Mouse (Mus musculus): ENCODE measurements around the gene Ccdc125. TPM values are rescaled to one million over a fixed set of nuclear protein-coding genes. Genes with fewer than 3 reads are reported as not detected.

Gene Ccdc125
- total and polyA plus RNA-seq, 2 experiments: 2.2 to 4.0 TPM

- TF ChIP-seq CTCF (IDR thresholded peaks at IDR 0.05; ENCODE audit: low read depth, low read length) (no peak), POLR2A (IDR thresholded peaks at IDR 0.05; ENCODE audit: extremely low read depth, insufficient read depth, low read length) (no peak)
- DNase-seq (ENCODE audit: extremely low read depth, low read depth, low spot score): no peak
- WGBS: 97% methylated on average over 2 of the region's 2 CpGs
These were observed 63.2 kb downstream of the Ccdc125 start for GRCm38 (mm10) chr13:100732756-100733155.

GRCm38 (mm10) chr13:100742831-100743230, 73.3 kb downstream of the Ccdc125 start:
- Histone ChIP-seq H3K9ac (ENCODE audit: low read depth, low read length) (no peak overlapping the region), H3K4me3 (ENCODE audit: insufficient read depth, low read depth, low read length) (no peak overlapping the region), H3K4me1 (ENCODE audit: control insufficient read depth, insufficient read depth, low read length) (peaks cover 9% of the 10 kb centered on the region), H3K27me3 (ENCODE audit: control insufficient read depth, insufficient read depth, low read length) (no peaks in the 10 kb centered on the region), H3K79me2 (ENCODE audit: control insufficient read depth, insufficient read depth, low read length) (peaks cover 11% of the 10 kb centered on the region; the same call in 1 of the 2 replicates), H3K27ac (replicated peaks; ENCODE audit: insufficient read depth, low read depth, low read length) (no peak overlapping the region), H3K36me3 (ENCODE audit: control insufficient read depth, insufficient read depth, low read length) (peaks cover 2% of the 10 kb centered on the region; the same call in 1 of the 2 replicates)
- 86% methylated on average over 5 of the region's 5 CpGs for WGBS
- TF ChIP-seq CTCF (IDR thresholded peaks at IDR 0.05; ENCODE audit: low read depth, low read length) (no peak), POLR2A (IDR thresholded peaks at IDR 0.05; ENCODE audit: extremely low read depth, insufficient read depth, low read length) (no peak)
- no peak for DNase-seq (ENCODE audit: extremely low read depth, low read depth, low spot score)

More at GRCm38 (mm10) chr13:100732756-100733155, 63.2 kb downstream of the Ccdc125 start:
- peaks cover 9% of the 10 kb centered on the region for H3K36me3 ChIP-seq (ENCODE audit: control insufficient read depth, insufficient read depth, low read length)
- H3K27me3 ChIP-seq (ENCODE audit: control insufficient read depth, insufficient read depth, low read length): no peaks in the 10 kb centered on the region
- no peak overlapping the region for H3K9ac ChIP-seq (ENCODE audit: low read depth, low read length)
- peaks cover 17% of the 10 kb centered on the region; the same call in 1 of the 2 replicates for H3K79me2 ChIP-seq (ENCODE audit: control insufficient read depth, insufficient read depth, low read length)
- H3K4me1 ChIP-seq (ENCODE audit: control insufficient read depth, insufficient read depth, low read length): peaks cover 3% of the 10 kb centered on the region
- H3K4me3 ChIP-seq (ENCODE audit: insufficient read depth, low read depth, low read length): no peak overlapping the region
- H3K27ac ChIP-seq (replicated peaks; ENCODE audit: insufficient read depth, low read depth, low read length): no peak overlapping the region

GRCm38 (mm10) chr13:100743346-100744035, 74.0 kb downstream of the Ccdc125 start:
- peak; percentile 64 for DNase-seq (ENCODE audit: extremely low read depth, low read depth, low spot score)
- Histone ChIP-seq H3K9ac (ENCODE audit: low read depth, low read length) (no peak overlapping the region), H3K79me2 (ENCODE audit: control insufficient read depth, insufficient read depth, low read length) (peaks cover 11% of the 10 kb centered on the region; the same call in 1 of the 2 replicates), H3K27ac (replicated peaks; ENCODE audit: insufficient read depth, low read depth, low read length) (peak overlapping the region; percentile 42), H3K4me3 (ENCODE audit: insufficient read depth, low read depth, low read length) (peak overlapping the region; percentile 82), H3K4me1 (ENCODE audit: control insufficient read depth, insufficient read depth, low read length) (peaks cover 9% of the 10 kb centered on the region), H3K27me3 (ENCODE audit: control insufficient read depth, insufficient read depth, low read length) (no peaks in the 10 kb centered on the region), H3K36me3 (ENCODE audit: control insufficient read depth, insufficient read depth, low read length) (no peaks in the 10 kb centered on the region)
- no peak for TF ChIP-seq CTCF (IDR thresholded peaks at IDR 0.05; ENCODE audit: low read depth, low read length)
- 17% methylated on average over 11 of the region's 11 CpGs for WGBS

- TF ChIP-seq POLR2A (IDR thresholded peaks at IDR 0.05; ENCODE audit: extremely low read depth, insufficient read depth, low read length): peak; percentile 59; the same call in 1 of the 2 replicates
- no peak for TF ChIP-seq CTCF (IDR thresholded peaks at IDR 0.05; ENCODE audit: low read depth, low read length)
- Histone ChIP-seq H3K36me3 (ENCODE audit: control insufficient read depth, insufficient read depth, low read length) (no peaks in the 10 kb centered on the region), H3K4me1 (ENCODE audit: control insufficient read depth, insufficient read depth, low read length) (peaks cover 9% of the 10 kb centered on the region), H3K27ac (replicated peaks; ENCODE audit: insufficient read depth, low read depth, low read length) (peak within 1 kb of the TSS; percentile 87), H3K4me3 (ENCODE audit: insufficient read depth, low read depth, low read length) (peak within 1 kb of the TSS; percentile 82), H3K27me3 (ENCODE audit: control insufficient read depth, insufficient read depth, low read length) (no peaks in the 10 kb centered on the region), H3K79me2 (ENCODE audit: control insufficient read depth, insufficient read depth, low read length) (peaks cover 11% of the 10 kb centered on the region; the same call in 1 of the 2 replicates), H3K9ac (ENCODE audit: low read depth, low read length) (peak within 1 kb of the TSS; percentile 82)
- peak; percentile 88 for DNase-seq (ENCODE audit: extremely low read depth, low read depth, low spot score)
- WGBS: under 1% methylated on average over 52 of the region's 52 CpGs
These were observed 74.7 kb downstream of the Ccdc125 start, which contains the start of gene Mrps36 for GRCm38 (mm10) chr13:100744036-100744744. Gene Mrps36 (minus strand): TSS chr13:100744659.

GRCm38 (mm10) chr13:100746090-100746489, 76.6 kb downstream of the Ccdc125 start:
- WGBS: 91% methylated on average over 3 of the region's 3 CpGs

More at GRCm38 (mm10) chr13:100746090-100746489, 76.6 kb downstream of the Ccdc125 start:
- Histone ChIP-seq H3K36me3 (ENCODE audit: control insufficient read depth, insufficient read depth, low read length) (no peaks in the 10 kb centered on the region), H3K9ac (ENCODE audit: low read depth, low read length) (no peak overlapping the region), H3K27me3 (ENCODE audit: control insufficient read depth, insufficient read depth, low read length) (no peaks in the 10 kb centered on the region), H3K4me3 (ENCODE audit: insufficient read depth, low read depth, low read length) (no peak overlapping the region), H3K27ac (replicated peaks; ENCODE audit: insufficient read depth, low read depth, low read length) (no peak overlapping the region), H3K4me1 (ENCODE audit: control insufficient read depth, insufficient read depth, low read length) (peaks cover 9% of the 10 kb centered on the region), H3K79me2 (ENCODE audit: control insufficient read depth, insufficient read depth, low read length) (peaks cover 11% of the 10 kb centered on the region; the same call in 1 of the 2 replicates)
- TF ChIP-seq POLR2A (IDR thresholded peaks at IDR 0.05; ENCODE audit: extremely low read depth, insufficient read depth, low read length): no peak
- no peak for TF ChIP-seq CTCF (IDR thresholded peaks at IDR 0.05; ENCODE audit: low read depth, low read length)
- DNase-seq (ENCODE audit: extremely low read depth, low read depth, low spot score): no peak

Other genes with a start within 250 kb of the Ccdc125 start
- 0.37 and 0.47 TPM in 2 replicates for gene Naip1, start 216.8 kb upstream of the Ccdc125 start, total RNA-seq (2014; rRNA removed)
- 0.05 and 0.10 TPM in 2 replicates for gene Naip1, start 216.8 kb upstream of the Ccdc125 start, polyA plus RNA-seq (2012; rRNA removed)
- 17.3 and 20.8 TPM in 2 replicates for gene Gtf2h2, start 177.1 kb upstream of the Ccdc125 start, total RNA-seq (2014; rRNA removed)
- gene Gtf2h2, start 177.1 kb upstream of the Ccdc125 start, polyA plus RNA-seq (2012; rRNA removed): 8.8 and 19.1 TPM in 2 replicates
- gene Ocln, start 117.0 kb upstream of the Ccdc125 start, total RNA-seq (2014; rRNA removed): 51.9 and 52.3 TPM in 2 replicates
- 6.1 and 7.3 TPM in 2 replicates for gene Ocln, start 117.0 kb upstream of the Ccdc125 start, polyA plus RNA-seq (2012; rRNA removed)
- gene Marveld2, start 52.7 kb upstream of the Ccdc125 start, total RNA-seq (2014; rRNA removed): 6.2 and 9.5 TPM in 2 replicates
- gene Marveld2, start 52.7 kb upstream of the Ccdc125 start, polyA plus RNA-seq (2012; rRNA removed): 6.4 and 8.6 TPM in 2 replicates
- gene Ak6, start 18.7 kb upstream of the Ccdc125 start, total RNA-seq (2014; rRNA removed): 46.4 and 52.1 TPM in 2 replicates
- 20.3 and 20.9 TPM in 2 replicates for gene Ak6, start 18.7 kb upstream of the Ccdc125 start, polyA plus RNA-seq (2012; rRNA removed)
- 10.1 and 12.5 TPM in 2 replicates for gene Rad17, start 18.7 kb upstream of the Ccdc125 start, total RNA-seq (2014; rRNA removed)
- gene Rad17, start 18.7 kb upstream of the Ccdc125 start, polyA plus RNA-seq (2012; rRNA removed): 1.8 and 2.5 TPM in 2 replicates
- gene Taf9, start 18.1 kb upstream of the Ccdc125 start, total RNA-seq (2014; rRNA removed): 2.1 and 2.5 TPM in 2 replicates
- gene Taf9, start 18.1 kb upstream of the Ccdc125 start, polyA plus RNA-seq (2012; rRNA removed): 0.67 and 0.76 TPM in 2 replicates
- gene Cdk7, start 61.2 kb downstream of the Ccdc125 start, total RNA-seq (2014; rRNA removed): 13.1 and 15.1 TPM in 2 replicates
- gene Cdk7, start 61.2 kb downstream of the Ccdc125 start, polyA plus RNA-seq (2012; rRNA removed): 7.0 and 8.5 TPM in 2 replicates
- 30.4 and 30.7 TPM in 2 replicates for gene Mrps36, start 74.9 kb downstream of the Ccdc125 start, total RNA-seq (2014; rRNA removed)
- gene Mrps36, start 74.9 kb downstream of the Ccdc125 start, polyA plus RNA-seq (2012; rRNA removed): 14.7 and 27.1 TPM in 2 replicates
- gene Cenph, start 106.2 kb downstream of the Ccdc125 start, total RNA-seq (2014; rRNA removed): 0.34 TPM in 1 of 2 replicates, not detected in the other
- gene Cenph, start 106.2 kb downstream of the Ccdc125 start, polyA plus RNA-seq (2012; rRNA removed): 0.17 TPM in 1 of 2 replicates, not detected in the other
- gene Ccnb1, start 116.9 kb downstream of the Ccdc125 start, total RNA-seq (2014; rRNA removed): 0.37 and 2.2 TPM in 2 replicates
- 0.16 and 0.26 TPM in 2 replicates for gene Ccnb1, start 116.9 kb downstream of the Ccdc125 start, polyA plus RNA-seq (2012; rRNA removed)
- 36.0 and 38.1 TPM in 2 replicates for gene Slc30a5, start 163.7 kb downstream of the Ccdc125 start, total RNA-seq (2014; rRNA removed)
- 14.5 and 15.6 TPM in 2 replicates for gene Slc30a5, start 163.7 kb downstream of the Ccdc125 start, polyA plus RNA-seq (2012; rRNA removed)